Mouse (Mus musculus) thymus, adult 18-20 months (tissue): ENCODE data around the gene Disc1.

Experiments used
- DNase-seq, 2 experiments: peaks; one replicate each; pipeline ENCODE4 v3.0.0; 2022; ENCODE audit warnings: mixed read lengths in 2 of 2

Gene Disc1

DNA sequence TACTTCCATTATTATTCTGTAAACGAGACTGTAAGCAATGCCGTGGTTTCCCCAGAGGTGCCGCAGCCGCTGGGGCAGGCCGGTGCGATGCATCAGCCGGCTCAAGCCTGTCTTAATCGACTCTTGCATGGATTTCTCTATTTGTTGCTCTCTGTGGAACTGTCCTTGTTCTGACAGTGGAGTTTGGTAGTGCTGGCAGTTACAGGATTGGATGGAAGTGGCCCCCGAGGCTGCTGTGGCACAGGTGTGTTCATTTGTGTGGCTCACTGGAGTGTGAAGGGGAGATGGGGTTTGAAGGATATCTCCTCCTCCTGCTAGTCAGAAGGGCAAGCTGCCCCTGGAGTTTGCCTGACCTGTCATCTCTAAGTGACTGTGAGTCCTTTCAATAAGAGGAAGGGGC is 171.3 kb downstream of the Disc1 start:
- no peak for DNase-seq

DNA sequence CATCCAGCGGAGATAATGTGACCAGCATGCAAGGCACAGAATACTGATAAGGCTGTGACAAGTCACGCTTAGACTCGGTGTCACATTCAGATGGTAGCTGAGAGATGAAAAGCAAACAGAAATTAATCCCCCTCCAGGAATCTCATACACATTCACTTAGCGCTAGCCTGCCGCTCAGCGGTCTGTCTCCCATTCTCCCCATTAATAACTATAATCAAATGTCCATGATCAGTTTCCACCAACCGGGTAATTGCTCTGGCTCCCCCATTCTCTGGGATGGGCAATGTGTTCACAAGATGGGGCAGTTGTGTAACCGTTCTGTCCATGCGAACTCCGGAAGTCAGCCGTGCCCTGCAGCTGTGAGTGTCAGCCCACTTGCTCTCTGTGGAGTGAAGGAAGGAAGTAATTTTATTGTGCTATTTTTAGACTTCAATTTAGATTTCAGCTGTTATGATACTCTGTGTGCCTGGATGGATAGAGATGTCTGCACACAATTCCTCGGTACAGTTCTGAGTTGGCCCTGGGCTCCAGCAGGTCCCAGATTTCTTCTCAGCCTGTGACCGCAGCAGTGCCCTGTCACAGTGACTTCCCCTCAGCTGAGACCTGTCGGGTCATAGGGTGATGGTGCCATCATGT is 173.1 kb downstream of the Disc1 start:
- peak; percentile 19 to 23 for DNase-seq

DNA sequence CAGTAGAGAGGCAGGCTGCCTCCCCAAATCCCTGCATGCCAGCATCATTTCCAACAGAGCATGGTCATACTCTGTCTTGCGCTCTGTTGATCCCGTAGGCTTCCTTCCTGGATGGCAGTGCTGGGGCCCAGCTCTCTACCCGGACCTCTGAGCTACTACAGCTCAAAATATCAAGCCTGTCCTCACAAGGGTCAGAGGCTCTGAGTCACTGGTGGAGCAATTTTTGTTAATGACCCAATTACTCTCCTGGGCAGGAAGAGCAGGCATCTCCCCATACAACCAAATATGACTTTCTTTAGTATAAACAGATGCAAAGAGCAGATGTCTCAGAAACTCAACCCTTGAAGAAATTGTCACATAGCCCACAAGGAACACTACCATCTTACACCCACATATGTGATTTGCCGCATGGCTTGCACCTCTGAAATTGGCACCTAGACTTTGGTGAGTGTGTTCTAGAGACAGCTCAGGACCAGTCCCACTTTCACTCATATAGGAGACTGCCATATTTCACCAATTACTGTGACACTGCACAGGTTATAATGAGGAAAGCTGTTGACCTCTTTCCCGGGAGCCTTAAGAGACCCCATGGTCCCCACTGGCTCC is 176.6 kb downstream of the Disc1 start:
- DNase-seq, result no peak

DNA sequence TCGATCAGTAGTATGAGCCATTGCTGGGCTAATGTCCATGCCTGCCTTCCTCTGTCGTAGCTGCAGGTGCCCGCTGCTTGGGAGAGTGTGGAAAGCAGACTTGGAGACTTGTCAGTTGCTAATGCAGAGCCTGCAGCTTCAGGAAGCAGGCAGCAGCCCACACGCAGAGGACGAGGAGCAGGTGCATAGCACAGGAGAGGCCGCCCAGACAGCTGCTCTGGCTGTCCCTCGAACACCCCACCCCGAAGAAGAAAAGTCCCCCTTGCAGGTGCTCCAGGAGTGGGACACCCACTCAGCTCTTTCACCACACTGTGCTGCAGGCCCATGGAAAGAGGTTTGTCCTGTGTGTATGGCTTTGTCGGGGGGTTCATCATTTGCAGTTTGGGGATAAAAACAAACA is 178.7 kb downstream of the Disc1 start:
- DNase-seq, result peak; percentile 47 to 60

DNA sequence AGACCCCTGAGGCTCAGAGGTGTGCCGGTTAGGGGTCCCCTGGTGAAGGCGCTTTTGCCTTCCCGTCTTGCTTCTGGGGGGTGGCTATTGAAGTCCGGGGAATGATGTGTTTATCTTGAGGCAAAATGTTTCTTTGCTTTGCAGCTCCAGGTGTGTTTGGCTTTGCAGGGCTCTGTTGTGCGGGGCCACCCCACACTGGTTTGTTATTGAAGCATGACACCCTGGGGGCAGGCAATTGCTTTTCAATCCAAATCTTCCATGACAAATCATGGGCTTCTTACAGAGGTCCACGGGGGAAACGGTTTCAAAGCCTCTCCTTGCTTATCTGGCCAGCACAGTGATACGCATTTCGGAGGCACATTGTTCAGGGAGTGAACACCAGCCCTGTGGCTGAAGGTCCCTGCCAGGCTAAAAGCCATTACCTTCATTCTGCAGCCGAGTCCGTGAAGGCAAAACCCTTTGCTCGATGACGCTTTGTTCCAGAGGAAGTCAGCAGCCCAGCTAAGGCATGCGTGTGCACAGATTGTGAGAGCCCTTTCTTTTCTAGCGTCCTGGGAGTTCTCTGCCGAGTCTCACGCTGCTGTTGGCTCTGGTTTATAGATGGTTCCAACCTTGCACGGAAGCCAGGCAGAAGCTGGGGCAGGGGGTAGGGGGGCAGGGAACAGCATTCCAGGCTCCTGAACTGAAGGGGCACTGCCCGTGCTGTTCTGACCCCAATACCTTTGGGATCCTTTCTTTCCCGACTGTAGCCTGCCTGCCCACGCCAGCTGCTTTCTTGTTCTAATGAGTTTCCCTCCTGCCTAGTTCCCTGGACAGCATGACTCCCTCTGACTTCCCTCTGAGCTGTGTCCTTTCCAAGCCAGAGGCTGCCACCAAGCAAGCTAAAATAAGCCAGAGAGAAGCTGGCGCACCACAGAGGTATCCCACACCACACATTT is 182.2 kb downstream of the Disc1 start:
- DNase-seq, result no peak

DNA sequence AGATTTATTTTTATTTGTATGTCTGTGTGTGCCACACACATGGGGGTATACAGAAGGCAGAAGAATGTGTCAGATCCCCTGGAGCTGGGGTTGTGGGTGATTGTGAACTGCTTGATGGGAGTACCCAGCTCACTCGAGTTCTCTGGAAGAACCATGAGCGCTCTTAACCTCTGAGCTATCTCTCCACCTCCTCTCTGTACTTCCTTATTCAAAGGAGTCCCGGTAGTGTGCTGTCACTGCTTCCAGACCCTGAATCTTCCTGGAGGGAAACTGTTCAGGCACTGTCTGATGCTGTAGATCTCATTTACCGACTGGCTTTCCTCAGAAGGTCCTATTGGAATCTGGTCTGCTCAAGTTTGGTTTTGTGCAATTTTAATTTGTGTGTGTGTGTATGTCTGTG is 186.8 kb downstream of the Disc1 start:
- DNase-seq, result no peak

DNA sequence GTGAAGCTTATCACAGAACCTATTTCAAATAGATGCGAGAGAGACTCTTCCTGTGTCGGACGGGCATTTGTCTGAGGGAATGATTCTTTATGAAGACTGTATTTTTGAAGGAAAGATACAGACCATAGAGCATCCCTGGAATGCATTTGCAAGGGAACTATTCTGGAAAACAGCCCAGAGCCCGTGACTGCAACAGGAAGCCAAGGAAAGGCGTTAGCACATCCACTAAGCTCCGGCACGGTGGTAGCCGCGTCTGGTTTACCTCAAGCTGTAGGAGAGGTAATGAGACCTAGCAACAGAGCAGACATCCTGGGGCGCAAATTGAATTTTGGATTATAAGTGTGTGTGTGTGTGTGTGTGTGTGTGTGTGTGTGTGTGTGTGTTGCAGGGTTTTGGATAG is 188.4 kb downstream of the Disc1 start:
- no peak for DNase-seq

DNA sequence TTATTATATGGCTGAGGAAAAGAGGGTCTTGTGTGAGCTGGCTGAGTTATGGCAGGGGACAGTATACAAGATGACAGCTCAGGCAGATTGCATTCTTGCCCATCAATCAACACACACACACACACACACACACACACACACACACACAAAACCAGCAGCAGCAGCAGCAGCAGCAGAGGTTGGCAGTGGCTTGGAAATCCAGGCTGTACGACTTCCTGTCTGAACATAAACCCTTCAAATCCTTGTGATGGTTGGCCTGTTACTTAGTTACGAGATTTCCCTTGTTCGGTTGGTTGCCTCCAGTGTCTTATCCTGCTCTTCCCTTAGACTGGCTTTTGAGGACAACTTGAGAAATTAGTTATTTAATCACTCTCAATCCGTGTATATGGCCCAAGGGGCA is 188.9 kb downstream of the Disc1 start:
- DNase-seq, result no peak

DNA sequence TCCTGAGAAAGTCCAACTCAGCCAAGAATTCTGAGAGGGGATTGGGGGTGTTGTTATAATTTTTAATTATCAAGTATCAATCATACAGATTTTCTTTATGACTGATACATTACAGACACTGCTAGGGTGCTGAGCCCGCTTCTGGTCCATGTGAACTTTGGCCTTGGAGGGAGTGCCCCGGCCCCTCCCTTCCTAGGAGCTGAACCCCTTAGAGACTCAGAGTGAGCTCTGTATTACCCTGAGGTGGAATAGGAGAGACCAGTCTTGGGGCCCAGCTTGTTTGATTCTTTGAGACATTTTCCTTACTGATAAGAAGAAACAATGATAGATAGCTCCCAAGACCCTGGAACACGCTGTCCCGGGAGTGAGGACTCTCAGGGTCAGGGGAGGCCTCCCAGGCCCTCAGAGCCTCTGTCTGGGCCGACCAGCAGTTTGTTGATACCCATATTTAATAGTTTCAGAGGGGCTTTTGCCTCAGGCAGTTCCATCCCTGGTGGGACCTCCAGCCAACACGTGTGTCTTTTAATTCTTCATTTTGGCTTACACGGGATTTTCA is 192.8 kb downstream of the Disc1 start:
- no peak for DNase-seq

DNA sequence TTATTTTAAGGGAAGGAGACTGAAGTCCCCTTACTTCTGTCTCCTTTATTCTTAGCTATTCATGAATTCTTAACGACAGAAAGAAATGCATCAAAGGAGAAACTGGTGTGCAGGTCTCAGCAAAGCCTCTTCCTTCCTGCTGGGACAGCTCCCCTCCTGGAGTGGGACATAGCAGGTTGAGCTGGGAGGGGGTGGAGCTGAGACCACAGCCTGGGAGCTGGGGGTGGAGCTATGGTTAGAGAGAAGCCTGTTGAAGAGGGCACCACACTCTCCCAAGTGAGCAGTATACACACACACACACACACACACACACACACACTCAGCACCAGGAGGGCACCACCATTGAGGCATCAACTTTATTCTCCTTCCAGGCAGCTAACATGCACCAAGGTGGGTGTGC is 193.4 kb downstream of the Disc1 start:
- DNase-seq, result no peak

DNA sequence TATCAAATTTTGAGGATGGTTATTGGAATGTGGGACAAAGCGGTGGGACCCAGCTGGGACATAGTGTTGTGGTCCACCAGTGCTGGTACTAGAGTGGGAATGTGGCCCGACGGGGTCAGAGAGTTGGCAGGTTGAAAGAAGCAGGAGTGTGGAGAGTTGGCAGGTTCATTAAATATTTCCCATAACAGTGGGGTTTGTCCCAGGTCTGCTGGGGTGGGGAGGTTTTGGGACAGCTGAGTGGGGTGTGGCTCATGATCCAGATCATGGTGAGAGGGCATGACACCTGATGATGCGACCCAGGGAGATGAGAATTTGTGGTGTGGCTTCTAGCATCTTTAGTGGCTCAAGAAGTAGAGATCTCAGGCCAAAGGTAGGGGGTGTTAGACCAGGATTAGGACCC is 199.0 kb downstream of the Disc1 start:
- DNase-seq, result no peak

DNA sequence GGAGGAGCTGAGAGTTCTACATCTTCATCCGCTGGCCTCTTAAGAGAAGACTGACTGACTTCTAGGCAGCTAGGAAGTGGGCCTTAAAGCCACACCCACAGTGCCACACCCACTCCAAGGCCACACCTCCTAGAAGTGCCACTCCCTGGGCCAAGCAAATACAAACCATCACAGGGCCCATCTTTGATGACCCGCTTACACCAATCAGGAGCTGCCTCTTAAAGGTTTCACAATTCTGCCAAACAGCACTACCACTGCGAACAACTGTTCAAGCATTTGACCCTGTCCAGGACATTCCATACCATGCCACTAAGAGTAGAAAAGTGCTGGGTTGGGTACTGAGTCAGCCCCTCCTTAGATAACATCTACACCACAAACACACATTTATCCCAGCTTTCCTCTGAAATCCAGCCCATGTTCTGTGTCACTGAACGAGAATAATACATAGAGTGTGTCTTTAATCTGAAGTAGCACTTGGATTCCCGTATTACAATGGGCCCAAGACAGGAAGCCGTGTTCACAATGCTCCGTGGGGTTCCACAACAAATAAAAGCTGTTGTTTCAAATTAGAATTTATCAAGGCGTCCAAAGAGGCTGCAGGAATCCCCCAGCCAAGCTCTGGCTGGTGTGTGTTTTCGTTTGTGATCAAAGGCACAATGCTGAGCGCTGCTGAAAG is 199.6 kb downstream of the Disc1 start:
- peak in 1 of 2 experiments; percentile 25 for DNase-seq

DNA sequence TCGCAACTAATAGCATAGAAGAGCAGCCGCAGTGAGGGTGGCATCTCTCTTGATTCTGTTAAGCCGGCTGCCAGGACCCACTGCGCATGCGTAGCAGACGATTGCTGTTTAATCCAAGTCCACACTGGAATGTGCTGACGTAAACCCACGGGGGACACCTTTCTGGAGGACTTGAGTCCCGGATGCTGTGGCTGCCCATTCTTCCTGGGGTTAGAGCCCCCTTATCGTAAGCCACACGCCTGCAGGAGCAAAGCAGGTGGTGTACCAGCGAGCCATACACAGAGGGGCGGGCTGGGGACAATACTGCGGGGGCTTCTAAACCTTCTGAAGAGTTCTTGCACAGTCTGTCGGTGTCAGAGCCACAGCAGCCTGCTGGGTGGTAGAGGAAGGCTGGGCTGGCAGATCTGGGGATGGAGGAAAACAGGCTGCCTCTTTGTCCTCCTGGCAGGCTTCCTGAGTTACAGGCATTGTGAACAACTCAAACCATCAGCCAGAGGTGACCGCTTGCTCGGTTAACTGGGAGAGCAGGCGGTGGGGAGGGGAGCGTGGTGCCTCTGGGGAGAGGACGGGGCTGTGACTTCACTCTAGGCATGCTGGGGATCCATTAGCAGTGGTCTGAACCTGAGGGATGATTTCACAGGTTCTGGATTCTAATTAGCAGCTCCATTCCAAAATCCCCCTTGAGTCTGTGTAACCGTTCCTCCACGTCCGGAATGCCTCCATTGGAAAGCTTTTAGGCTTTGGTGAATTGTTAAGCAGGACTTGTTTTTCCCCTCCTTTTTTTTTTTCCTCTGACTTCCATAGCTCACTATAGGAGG is 200.4 kb downstream of the Disc1 start:
- peak; percentile 56 to 71 for DNase-seq

DNA sequence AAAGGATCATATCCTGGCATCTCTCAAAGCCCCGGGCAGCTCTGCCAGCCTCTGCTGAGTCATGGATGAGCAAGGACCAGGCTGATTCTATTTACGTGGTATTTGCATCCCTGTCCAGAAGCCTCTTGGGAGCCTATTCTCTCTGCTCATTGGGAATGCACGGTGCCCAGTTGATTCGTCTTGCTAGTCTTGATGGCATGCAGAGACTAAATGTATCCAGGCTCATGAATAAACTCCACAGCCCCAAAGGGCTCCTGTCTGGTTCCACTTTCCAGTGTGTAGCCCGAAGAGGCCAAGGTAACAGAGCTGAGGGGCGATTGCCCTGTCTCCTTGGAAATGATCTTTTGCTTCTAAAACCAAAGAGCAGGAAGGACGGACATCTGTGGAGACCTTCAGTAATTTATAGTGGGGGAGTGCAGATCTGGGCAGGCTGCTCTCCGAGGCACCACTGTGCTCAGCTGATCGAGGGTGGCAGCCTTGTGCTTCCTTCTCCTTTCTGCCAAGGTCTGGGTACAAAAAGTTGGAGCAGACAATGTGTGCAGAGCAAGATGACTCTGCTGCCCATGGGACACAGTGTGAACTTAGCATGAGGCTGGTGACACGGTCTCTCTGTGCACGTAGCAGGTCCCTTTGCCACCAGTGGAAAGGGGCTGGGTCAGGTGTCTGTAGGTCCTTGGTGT is 201.2 kb downstream of the Disc1 start:
- no peak for DNase-seq

DNA sequence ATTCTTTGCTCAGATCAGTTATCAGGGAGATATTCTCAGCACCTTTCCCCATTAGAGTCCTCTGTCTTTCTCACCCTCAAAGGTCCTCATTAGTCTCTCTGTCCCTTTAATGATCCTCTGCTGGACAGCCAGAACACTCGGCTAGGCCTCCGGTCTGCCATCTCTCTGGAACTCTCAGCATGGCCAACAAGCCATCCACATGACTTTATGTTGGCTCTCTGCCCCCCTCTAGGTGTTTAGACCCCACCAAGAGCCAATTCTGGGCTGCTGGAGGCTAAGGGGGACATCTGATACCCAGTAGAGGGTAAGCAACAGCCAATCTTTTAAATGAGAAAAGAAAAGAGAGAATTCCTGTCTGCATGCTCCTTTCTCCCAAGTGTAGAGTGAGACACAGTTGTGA is 203.7 kb downstream of the Disc1 start:
- DNase-seq, result no peak

DNA sequence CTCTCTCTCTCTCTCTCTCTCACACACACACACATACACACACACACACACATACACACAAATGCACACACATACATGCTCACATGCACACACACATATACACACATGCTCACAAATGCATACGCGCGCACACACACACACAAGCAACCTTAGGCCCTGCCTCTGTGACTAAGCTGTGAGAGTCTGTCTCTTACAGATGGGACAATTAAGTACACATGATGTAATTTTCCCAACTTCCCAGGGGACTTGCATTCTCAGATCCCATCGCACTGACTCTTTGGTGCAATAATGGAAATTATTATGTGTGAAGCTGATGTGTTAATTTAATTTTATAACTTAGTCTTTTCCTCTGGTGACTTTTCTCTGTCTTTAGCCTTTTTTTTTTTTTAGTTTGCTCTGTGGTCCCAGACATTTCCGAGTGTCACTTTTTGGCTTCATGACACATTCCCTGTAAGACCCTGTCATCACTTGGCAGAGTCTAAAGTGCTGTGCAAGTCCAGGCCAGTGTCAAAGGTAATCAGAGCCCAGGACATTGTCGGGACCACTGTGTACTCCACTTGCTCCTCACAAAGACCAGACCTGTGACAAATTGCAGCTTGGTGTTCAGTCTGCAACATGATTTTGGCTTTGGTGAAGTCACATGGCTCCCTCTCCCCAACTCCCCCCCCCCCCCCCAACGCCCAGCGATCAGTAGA is 205.0 kb downstream of the Disc1 start:
- DNase-seq, result no peak

DNA sequence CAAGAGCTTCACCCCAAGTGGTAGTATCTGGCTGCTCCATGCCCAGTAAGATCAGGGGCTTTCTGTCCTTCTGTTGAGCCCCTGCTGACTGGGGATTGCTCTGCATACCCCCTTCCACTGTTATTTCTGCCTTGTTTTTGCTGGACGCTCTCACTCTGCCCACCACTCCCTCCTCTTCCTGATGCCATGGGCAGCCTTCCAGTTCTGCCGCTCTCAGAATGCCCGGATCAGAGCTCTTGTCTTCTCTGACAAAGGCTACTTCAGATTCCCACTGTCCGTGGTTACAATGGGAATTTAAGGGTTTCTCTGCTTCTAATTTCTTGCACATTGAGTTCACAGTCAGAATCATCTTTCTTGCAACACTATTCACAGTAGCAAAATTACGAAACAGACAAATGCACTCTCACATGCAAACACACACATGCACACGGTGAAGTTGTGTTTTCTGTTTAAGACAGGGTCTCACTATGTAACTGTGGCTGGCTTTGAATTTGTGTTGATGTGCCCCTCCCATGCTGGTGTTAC is 214.2 kb downstream of the Disc1 start:
- no peak for DNase-seq

DNA sequence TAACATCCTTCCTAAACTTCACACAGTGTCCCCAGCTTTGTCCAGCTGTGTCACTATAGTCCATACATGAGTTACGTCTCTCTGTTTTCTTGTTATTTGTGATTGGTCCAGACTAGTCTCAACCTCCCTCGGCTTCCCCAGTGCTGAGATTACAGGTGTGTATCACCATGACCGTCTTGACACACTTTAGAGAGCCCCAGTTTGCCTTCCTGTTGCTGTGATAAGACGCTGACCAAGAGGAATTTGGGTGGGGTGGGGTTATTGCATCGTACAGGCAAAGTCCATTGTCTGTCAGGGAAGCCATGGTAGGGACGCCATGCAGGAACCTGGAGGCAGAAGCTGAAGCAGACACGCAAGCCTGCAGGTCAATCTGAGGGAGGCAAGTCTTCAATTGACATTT is 216.3 kb downstream of the Disc1 start:
- no peak for DNase-seq

DNA sequence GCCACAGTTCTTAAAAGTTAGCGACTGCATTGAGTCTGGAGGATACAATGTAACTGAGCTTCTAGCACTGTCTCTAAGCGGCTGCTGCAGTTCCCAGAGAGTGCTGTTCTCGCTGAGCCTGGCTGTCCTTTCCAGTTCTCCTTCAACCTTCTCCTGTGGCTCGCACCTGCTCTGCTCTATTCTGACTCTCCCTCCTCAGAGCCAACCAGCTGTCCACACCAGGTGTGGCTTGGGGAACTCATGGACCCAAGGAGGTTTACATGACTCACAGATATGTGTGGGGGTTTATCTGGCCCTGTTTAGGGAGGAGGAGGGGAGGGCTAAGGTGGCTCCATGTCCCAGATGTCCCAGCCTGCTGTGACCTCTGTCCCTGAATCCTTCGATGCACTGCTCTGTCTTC is 217.4 kb downstream of the Disc1 start:
- DNase-seq, result no peak

DNA sequence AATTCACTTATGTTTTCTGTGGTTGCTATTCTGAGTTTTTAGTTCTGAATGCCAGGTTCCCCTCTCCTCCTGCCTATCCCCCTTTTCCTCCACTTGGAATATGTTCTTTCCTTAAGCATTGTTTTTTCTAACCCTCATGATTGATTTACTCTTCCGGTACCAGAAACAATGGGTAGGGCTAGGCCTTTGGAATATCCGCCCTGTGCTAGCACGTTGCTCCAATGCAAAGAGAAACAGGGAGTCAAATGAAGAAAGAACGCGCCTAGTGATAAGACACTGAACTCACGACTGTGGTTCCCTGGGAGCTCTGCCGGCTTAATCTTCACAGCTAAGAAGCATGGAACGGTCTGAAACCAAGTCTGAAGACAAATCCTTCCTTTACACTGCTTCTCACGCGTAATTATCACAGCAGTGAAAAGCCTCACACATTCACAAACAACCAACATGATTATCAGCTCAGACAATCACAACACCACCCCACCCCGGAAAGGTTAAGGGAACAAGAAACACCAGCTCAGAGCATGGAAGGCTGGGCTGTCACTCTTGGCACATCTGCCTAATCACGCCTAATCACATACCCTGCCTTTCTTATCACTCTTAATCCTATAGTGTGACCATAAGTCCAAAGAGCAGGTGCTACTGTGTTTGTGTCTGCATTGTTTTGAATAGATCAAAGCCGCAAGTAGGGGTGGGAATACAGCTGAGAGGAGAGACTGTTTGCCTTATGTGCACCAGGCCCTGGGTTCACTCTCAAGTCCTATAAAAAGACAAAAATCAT is 218.3 kb downstream of the Disc1 start:
- DNase-seq, result no peak
